Mouse (Mus musculus) forebrain, embryonic 16.5 days (tissue): ENCODE data around the gene Gm38392. TPM values are rescaled to one million over a fixed set of nuclear protein-coding genes. Genes with fewer than 3 reads are reported as not detected.
"Not testable (repeated sequence)": the region's sequence is repeated elsewhere in the genome, so short reads cannot be mapped to it uniquely, and the experiment has no call there.

Experiments used
- ATAC-seq: fragments of 200-750 bp; cut with Nextera tagmentation; 2 replicates; pipeline ENCODE4 v1.8.0; 2017; ENCODE audit warnings: mild to moderate bottlenecking, moderate library complexity
- H3K27ac ChIP-seq: fragments of 300-500 bp; sonication (generic); 2 replicates; pipeline ENCODE4 v1.5.1; 2014; ENCODE audit warnings: low read length, control low read depth
- H3K27me3 ChIP-seq: fragments of 300-500 bp; sonication (generic); replicated peaks from 2 replicates; pipeline ENCODE4 v1.6.1; 2014; ENCODE audit warnings: low read length; ENCODE audit not compliant: control insufficient read depth, insufficient read depth
- H3K36me3 ChIP-seq: fragments of 300-500 bp; sonication (generic); 2 replicates; pipeline ENCODE4 v1.6.1; 2014; ENCODE audit not compliant: control insufficient read depth, insufficient read depth
- H3K4me1 ChIP-seq: fragments of 300-500 bp; sonication (generic); replicated peaks from 2 replicates; pipeline ENCODE4 v1.6.1; 2014; ENCODE audit warnings: low read length; ENCODE audit not compliant: control insufficient read depth, insufficient read depth
- H3K4me2 ChIP-seq: fragments of 300-500 bp; sonication (generic); 2 replicates; pipeline ENCODE4 v1.6.1; 2014; ENCODE audit warnings: mild to moderate bottlenecking, low read length, control low read depth
- H3K4me3 ChIP-seq: fragments of 300-500 bp; sonication (generic); replicated peaks from 2 replicates; pipeline ENCODE4 v1.5.1; 2014; ENCODE audit warnings: mild to moderate bottlenecking, low read length, control low read depth
- H3K9ac ChIP-seq: fragments of 300-500 bp; sonication (generic); replicated peaks from 2 replicates; pipeline ENCODE4 v1.6.1; 2014; ENCODE audit warnings: low read depth, low read length, control low read depth
- H3K9me3 ChIP-seq: fragments of 300-500 bp; sonication (generic); 2 replicates; pipeline ENCODE4 v1.6.1; 2016; ENCODE audit warnings: low read length; ENCODE audit not compliant: control insufficient read depth
- WGBS: fragments of 180-500 bp; shearing (Covaris S2); extraction: QIAGEN DNeasy Blood & Tissue Kit; methylation state at CpG from one replicate; pipeline ENCODE4 v1.1.7; 2014; 5-methylcytosine and 5-hydroxymethylcytosine counted together
- polyA plus RNA-seq: library from polyadenylated mRNA; unstranded; fragments of >200 nt; fragmentation: Nextera tagmentation; extraction: Ambion mirVana; gene quantifications from 2 replicates; pipeline ENCODE4 v1.2.1, GENCODE M21; 2015

The Gm38392 gene
- polyA plus RNA-seq, 1 experiment from 2014 or later: 0.18 TPM

- not testable (repeated sequence) for H3K36me3 ChIP-seq, H3K9ac ChIP-seq, H3K4me1 ChIP-seq, H3K27me3 ChIP-seq, H3K4me3 ChIP-seq, H3K4me2 ChIP-seq, H3K9me3 ChIP-seq, H3K27ac ChIP-seq, ATAC-seq
- 45% methylated on average over 11 of the region's 11 CpGs for WGBS
Observed at GRCm38 (mm10) chr3:88281141-88281916, 5.7 kb downstream of the Gm38392 start.

GRCm38 (mm10) chr3:88280035-88280434 is 7.0 kb downstream of the Gm38392 start:
- Histone ChIP-seq H3K4me1 (no peaks in the 10 kb centered on the region), H3K4me2 (no peak overlapping the region), H3K36me3 (no peaks in the 10 kb centered on the region), H3K27ac (no peak overlapping the region), H3K27me3 (no peaks in the 10 kb centered on the region), H3K9ac (no peak overlapping the region), H3K9me3 (no peaks in the 10 kb centered on the region), H3K4me3 (no peak overlapping the region)
- no peak for ATAC-seq
- 97% methylated on average over 2 of the region's 2 CpGs for WGBS

- WGBS: 52% methylated on average over 7 of the region's 7 CpGs
- no peak overlapping the region for H3K27ac ChIP-seq
- no peaks in the 10 kb centered on the region for H3K36me3 ChIP-seq
- no peaks in the 10 kb centered on the region for H3K4me1 ChIP-seq
- no peak overlapping the region for H3K4me2 ChIP-seq
- no peak overlapping the region for H3K9ac ChIP-seq
- no peak for ATAC-seq
- no peak overlapping the region for H3K4me3 ChIP-seq
- no peaks in the 10 kb centered on the region for H3K9me3 ChIP-seq
- H3K27me3 ChIP-seq: no peaks in the 10 kb centered on the region
Observed at GRCm38 (mm10) chr3:88276529-88277143, 10.4 kb downstream of the Gm38392 start.

GRCm38 (mm10) chr3:88276121-88276520 is 10.9 kb downstream of the Gm38392 start:
- Histone ChIP-seq H3K4me3 (no peak overlapping the region), H3K36me3 (no peaks in the 10 kb centered on the region), H3K27ac (no peak overlapping the region), H3K4me1 (no peaks in the 10 kb centered on the region), H3K27me3 (no peaks in the 10 kb centered on the region), H3K9me3 (no peaks in the 10 kb centered on the region), H3K4me2 (no peak overlapping the region), H3K9ac (no peak overlapping the region)
- no peak for ATAC-seq
- 75% methylated on average over 2 of the region's 2 CpGs for WGBS

- no peaks in the 10 kb centered on the region for H3K27me3 ChIP-seq
- no peak overlapping the region for H3K4me2 ChIP-seq
Observed at GRCm38 (mm10) chr3:88274002-88274401, 13.0 kb downstream of the Gm38392 start.

GRCm38 (mm10) chr3:88271859-88272258 is 15.2 kb downstream of the Gm38392 start:
- H3K27ac ChIP-seq: no peak overlapping the region
- H3K27me3 ChIP-seq: no peaks in the 10 kb centered on the region
- H3K4me1 ChIP-seq: no peaks in the 10 kb centered on the region
- H3K9me3 ChIP-seq: no peaks in the 10 kb centered on the region
- no peak overlapping the region for H3K9ac ChIP-seq
- H3K4me3 ChIP-seq: no peak overlapping the region
- no peak overlapping the region for H3K4me2 ChIP-seq
- no peak for ATAC-seq
- whole genome bisulfite sequencing: 93% methylated on average over 3 of the region's 3 CpGs
- H3K36me3 ChIP-seq: no peaks in the 10 kb centered on the region

More at GRCm38 (mm10) chr3:88274002-88274401, 13.0 kb downstream of the Gm38392 start:
- 96% methylated on average over 4 of the region's 4 CpGs for WGBS
- H3K27ac ChIP-seq: no peak overlapping the region
- H3K4me3 ChIP-seq: no peak overlapping the region
- no peaks in the 10 kb centered on the region for H3K36me3 ChIP-seq
- H3K9me3 ChIP-seq: no peaks in the 10 kb centered on the region
- H3K4me1 ChIP-seq: no peaks in the 10 kb centered on the region
- H3K9ac ChIP-seq: no peak overlapping the region
- ATAC-seq: no peak

GRCm38 (mm10) chr3:88271298-88271697 is 15.7 kb downstream of the Gm38392 start:
- H3K36me3 ChIP-seq: not testable (repeated sequence)

GRCm38 (mm10) chr3:88268991-88269390 is 18.0 kb downstream of the Gm38392 start:
- no peaks in the 10 kb centered on the region for H3K4me1 ChIP-seq
- H3K27ac ChIP-seq: no peak overlapping the region
- H3K9ac ChIP-seq: no peak overlapping the region
- H3K4me2 ChIP-seq: no peak overlapping the region
- no peaks in the 10 kb centered on the region for H3K36me3 ChIP-seq
- 86% methylated on average over 5 of the region's 5 CpGs for WGBS
- no peaks in the 10 kb centered on the region for H3K9me3 ChIP-seq
- no peak for ATAC-seq
- H3K4me3 ChIP-seq: no peak overlapping the region
- H3K27me3 ChIP-seq: no peaks in the 10 kb centered on the region

More at GRCm38 (mm10) chr3:88271298-88271697, 15.7 kb downstream of the Gm38392 start:
- H3K27ac ChIP-seq, H3K9ac ChIP-seq, H3K4me2 ChIP-seq, ATAC-seq, H3K27me3 ChIP-seq, H3K4me1 ChIP-seq, H3K4me3 ChIP-seq, H3K9me3 ChIP-seq: not testable (repeated sequence)
- WGBS: 94% methylated on average over 2 of the region's 2 CpGs

- 91% methylated on average over 6 of the region's 6 CpGs for WGBS
- not testable (repeated sequence) for H3K27me3 ChIP-seq, H3K36me3 ChIP-seq, ATAC-seq, H3K27ac ChIP-seq, H3K9ac ChIP-seq, H3K4me1 ChIP-seq, H3K4me2 ChIP-seq, H3K9me3 ChIP-seq, H3K4me3 ChIP-seq
Observed at GRCm38 (mm10) chr3:88268014-88268413, 19.0 kb downstream of the Gm38392 start.
